ENCODE assay signal across 8 mouse cellular contexts in genomic region chr13:4771120-4772075, GRCm38 (mm10).
A peak's percentile ranks its signal among the peaks of the same experiment; 100 is the strongest.
DNase-seq lines count a peak whose midpoint lies in the region; ATAC-seq and TF ChIP-seq lines count a peak whose summit lies in the region.

No protein-coding gene starts in this region.

- 22% methylated on average over 12 of the region's 12 CpGs for WGBS in heart, embryonic 11.5 days (ENCODE audit: insufficient replicate concordance)
- WGBS in kidney, embryonic 14.5 days, result 30% methylated on average over 12 of the region's 12 CpGs
- WGBS in limb, embryonic 13.5 days, result 13% methylated on average over 12 of the region's 12 CpGs
- WGBS in midbrain, embryonic 14.5 days, result 55% methylated on average over 12 of the region's 12 CpGs
- 15% methylated on average over 12 of the region's 12 CpGs for WGBS in stomach, embryonic 16.5 days

- no peaks in the 10 kb centered on the region for H3K79me3 ChIP-seq in C2C12 (ENCODE audit: low read depth)

- no peak for TF ChIP-seq CTCF in C2C12 (IDR thresholded peaks at IDR 0.05; ENCODE audit: control insufficient read depth, insufficient read depth, insufficient read length)
- no peak for TF ChIP-seq CTCF in bone marrow macrophage, adult 2 months (IDR thresholded peaks at IDR 0.05; ENCODE audit: low read depth, low read length)

- peak; percentile 99 for ATAC-seq in heart, embryonic 11.5 days (replicated peaks; ENCODE audit: insufficient number of reproducible peaks, low FRiP score, low TSS enrichment)
- peak; percentile 100 for ATAC-seq in kidney, embryonic 14.5 days (ENCODE audit: low FRiP score, low TSS enrichment)
- peak; percentile 100 for ATAC-seq in limb, embryonic 13.5 days (ENCODE audit: low FRiP score, low read depth)
- ATAC-seq in midbrain, embryonic 14.5 days (ENCODE audit: low FRiP score, low TSS enrichment), result peak; percentile 91
- ATAC-seq in stomach, embryonic 16.5 days (ENCODE audit: insufficient read depth, low FRiP score), result peak; percentile 100

- DNase-seq in fat pad, adult 2 months (ENCODE audit: extremely low read depth, low read depth, low spot score), result peak; percentile 30
- peak; percentile 61 for DNase-seq in midbrain, embryonic 14.5 days

- peak overlapping the region; percentile 97 for H3K27ac ChIP-seq in bone marrow macrophage, adult 2 months (ENCODE audit: insufficient read depth, low read depth, low read length)
- H3K27ac ChIP-seq in heart, embryonic 11.5 days (ENCODE audit: low read depth, low read length), result peak overlapping the region; percentile 84
- peak overlapping the region; percentile 69; the same call in 1 of the 2 replicates for H3K27ac ChIP-seq in kidney, embryonic 14.5 days (ENCODE audit: low read depth, low read length)
- peak overlapping the region; percentile 81 for H3K27ac ChIP-seq in limb, embryonic 13.5 days
- H3K27ac ChIP-seq in midbrain, embryonic 14.5 days (replicated peaks; ENCODE audit: low read depth, low read length), result no peak overlapping the region; the same call in 1 of the 2 replicates
- H3K27ac ChIP-seq in stomach, embryonic 16.5 days (ENCODE audit: low read length), result peak overlapping the region; percentile 78

- H3ac ChIP-seq in C2C12 (ENCODE audit: control insufficient read depth, insufficient read length, low read depth), result no peak overlapping the region

- H3K9me3 ChIP-seq in heart, embryonic 11.5 days (replicated peaks; ENCODE audit: control insufficient read depth, low read length), result no peaks in the 10 kb centered on the region
- H3K9me3 ChIP-seq in kidney, embryonic 14.5 days (ENCODE audit: control insufficient read depth, low read length), result no peaks in the 10 kb centered on the region
- H3K9me3 ChIP-seq in limb, embryonic 13.5 days, result no peaks in the 10 kb centered on the region
- no peaks in the 10 kb centered on the region for H3K9me3 ChIP-seq in midbrain, embryonic 14.5 days (ENCODE audit: control insufficient read depth, low read length)
- H3K9me3 ChIP-seq in stomach, embryonic 16.5 days (replicated peaks; ENCODE audit: control insufficient read depth, low read length), result no peaks in the 10 kb centered on the region

- no peaks in the 10 kb centered on the region for H3K27me3 ChIP-seq in C2C12 (ENCODE audit: control insufficient read depth, insufficient read depth, insufficient read length)
- no peaks in the 10 kb centered on the region for H3K27me3 ChIP-seq in heart, embryonic 11.5 days (ENCODE audit: control insufficient read depth, insufficient read depth, low read length)
- H3K27me3 ChIP-seq in kidney, embryonic 14.5 days (ENCODE audit: control insufficient read depth, insufficient read depth, low read length), result no peaks in the 10 kb centered on the region
- H3K27me3 ChIP-seq in limb, embryonic 13.5 days, result no peaks in the 10 kb centered on the region
- H3K27me3 ChIP-seq in midbrain, embryonic 14.5 days (ENCODE audit: control insufficient read depth, insufficient read depth, low read length), result no peaks in the 10 kb centered on the region
- no peaks in the 10 kb centered on the region for H3K27me3 ChIP-seq in stomach, embryonic 16.5 days (ENCODE audit: control insufficient read depth, insufficient read depth, low read length)

- H3K9ac ChIP-seq in heart, embryonic 11.5 days (ENCODE audit: low read depth, low read length), result peak overlapping the region; percentile 31; the same call in 1 of the 2 replicates
- H3K9ac ChIP-seq in kidney, embryonic 14.5 days (ENCODE audit: low read depth, low read length), result no peak overlapping the region
- no peak overlapping the region for H3K9ac ChIP-seq in limb, embryonic 13.5 days
- H3K9ac ChIP-seq in midbrain, embryonic 14.5 days (replicated peaks; ENCODE audit: low read length), result no peak overlapping the region
- peak overlapping the region; percentile 50; the same call in 1 of the 2 replicates for H3K9ac ChIP-seq in stomach, embryonic 16.5 days (ENCODE audit: low read length)

- TF ChIP-seq POLR2A in bone marrow macrophage, adult 2 months (IDR thresholded peaks at IDR 0.05; ENCODE audit: borderline replicate concordance, low read depth, low read length), result no peak

- peaks cover 12% of the 10 kb centered on the region for H3K4me1 ChIP-seq in bone marrow macrophage, adult 2 months (ENCODE audit: control insufficient read depth, insufficient read depth, low read length)
- 0 out of 2 replicates have a peak, but pooled peaks cover 3% of the 10 kb centered on the region for H3K4me1 ChIP-seq in heart, embryonic 11.5 days (ENCODE audit: control insufficient read depth, insufficient read depth, low read length)
- H3K4me1 ChIP-seq in kidney, embryonic 14.5 days (ENCODE audit: control insufficient read depth, insufficient read depth, low read length), result no peaks in the 10 kb centered on the region
- H3K4me1 ChIP-seq in limb, embryonic 13.5 days, result peaks cover 11% of the 10 kb centered on the region
- H3K4me1 ChIP-seq in midbrain, embryonic 14.5 days (ENCODE audit: control insufficient read depth, insufficient read depth, low read length), result no peaks in the 10 kb centered on the region
- H3K4me1 ChIP-seq in stomach, embryonic 16.5 days (ENCODE audit: control insufficient read depth, insufficient read depth, low read length), result peaks cover 5% of the 10 kb centered on the region; the same call in 1 of the 2 replicates

- H3K4me2 ChIP-seq in heart, embryonic 11.5 days, result peak overlapping the region; percentile 51
- no peak overlapping the region; the same call in 1 of the 2 replicates for H3K4me2 ChIP-seq in kidney, embryonic 14.5 days (replicated peaks; ENCODE audit: low read depth, low read length)
- peak overlapping the region; percentile 50 for H3K4me2 ChIP-seq in limb, embryonic 13.5 days (replicated peaks)
- no peak overlapping the region for H3K4me2 ChIP-seq in midbrain, embryonic 14.5 days (ENCODE audit: low read length)
- peak overlapping the region; percentile 36 for H3K4me2 ChIP-seq in stomach, embryonic 16.5 days (ENCODE audit: low read depth, low read length)

- H3K4me3 ChIP-seq in C2C12 (ENCODE audit: insufficient read depth, poor library complexity, severe bottlenecking), result no peak overlapping the region
- H3K4me3 ChIP-seq in bone marrow macrophage, adult 2 months (ENCODE audit: insufficient read depth, low read length), result peak overlapping the region; percentile 23
- peak overlapping the region; percentile 21; the same call in 1 of the 2 replicates for H3K4me3 ChIP-seq in heart, embryonic 11.5 days (ENCODE audit: low read depth, low read length)
- H3K4me3 ChIP-seq in kidney, embryonic 14.5 days (ENCODE audit: low read length), result no peak overlapping the region
- H3K4me3 ChIP-seq in limb, embryonic 13.5 days, result no peak overlapping the region
- no peak overlapping the region for H3K4me3 ChIP-seq in midbrain, embryonic 14.5 days (replicated peaks; ENCODE audit: low read depth, low read length)
- peak overlapping the region; percentile 2 for H3K4me3 ChIP-seq in stomach, embryonic 16.5 days (replicated peaks; ENCODE audit: low read length)

- no peaks in the 10 kb centered on the region for H3K36me3 ChIP-seq in C2C12 (ENCODE audit: control insufficient read depth, insufficient read depth)
- H3K36me3 ChIP-seq in heart, embryonic 11.5 days (ENCODE audit: control insufficient read depth, insufficient read depth, low read length), result no peaks in the 10 kb centered on the region
- H3K36me3 ChIP-seq in kidney, embryonic 14.5 days (ENCODE audit: control insufficient read depth, insufficient read depth, low read length), result no peaks in the 10 kb centered on the region
- no peaks in the 10 kb centered on the region for H3K36me3 ChIP-seq in limb, embryonic 13.5 days
- H3K36me3 ChIP-seq in midbrain, embryonic 14.5 days (ENCODE audit: control insufficient read depth, insufficient read depth, low read length), result no peaks in the 10 kb centered on the region
- no peaks in the 10 kb centered on the region for H3K36me3 ChIP-seq in stomach, embryonic 16.5 days (ENCODE audit: control insufficient read depth, insufficient read depth, low read length)

- no peaks in the 10 kb centered on the region for H3K79me2 ChIP-seq in C2C12 (ENCODE audit: control insufficient read depth, insufficient read depth)

TF ChIP-seq in C2C12, 6 proteins besides CTCF, POLR2A, EP300 and RAD21:
- peak; percentile 54 for TF ChIP-seq MAX (IDR thresholded peaks at IDR 0.05)
- TF ChIP-seq FOSL1 (IDR thresholded peaks at IDR 0.05; ENCODE audit: insufficient read depth, low read length, poor library complexity, severe bottlenecking), result peak; percentile 85
- no peak for TF ChIP-seq MYOG (IDR thresholded peaks at IDR 0.05; ENCODE audit: control insufficient read depth, extremely low read depth, insufficient read length)
- TF ChIP-seq CEBPB (IDR thresholded peaks at IDR 0.05; ENCODE audit: low read depth), result peak; percentile 47
- TF ChIP-seq MYOD1 (IDR thresholded peaks at IDR 0.05; ENCODE audit: control insufficient read depth, insufficient read length, low read depth), result no peak
- TF ChIP-seq USF1 (IDR thresholded peaks at IDR 0.05; ENCODE audit: low read depth), result peak; percentile 79

Comparison
In these comparisons a context has a peak if more than half of its experiments do, and no peak if none do; other contexts are left out.
1. H3K4me3 ChIP-seq: peak in bone marrow macrophage, adult 2 months (single experiment), heart, embryonic 11.5 days (single experiment) and stomach, embryonic 16.5 days (single experiment); none in C2C12 (single experiment), kidney, embryonic 14.5 days (single experiment), limb, embryonic 13.5 days (single experiment) and midbrain, embryonic 14.5 days (single experiment).
2. H3K4me2 ChIP-seq: peak in heart, embryonic 11.5 days (single experiment), limb, embryonic 13.5 days (single experiment) and stomach, embryonic 16.5 days (single experiment); none in kidney, embryonic 14.5 days (single experiment) and midbrain, embryonic 14.5 days (single experiment).
3. H3K9ac ChIP-seq: peak in heart, embryonic 11.5 days (single experiment) and stomach, embryonic 16.5 days (single experiment); none in kidney, embryonic 14.5 days (single experiment), limb, embryonic 13.5 days (single experiment) and midbrain, embryonic 14.5 days (single experiment).
4. Peak in every context shown above with its lines, with median percentiles within 50 percentile points of each other: ATAC-seq.